Mouse (Mus musculus) megakaryocyte, embryonic 14.5 days (primary cell): Measurements from ENCODE around the gene Syt2.

ENCODE experiments used
- FLI1 ChIP-seq: IDR thresholded peaks from 2 replicates; pipeline ENCODE4 v1.6.1; 2012; ENCODE audit warnings: low read length, inconsistent platforms, mixed read lengths
- GATA1 ChIP-seq: IDR thresholded peaks from 3 replicates; pipeline ENCODE4 v1.6.1; 2012; ENCODE audit warnings: mixed read lengths, low read length, inconsistent platforms, borderline replicate concordance

DNA sequence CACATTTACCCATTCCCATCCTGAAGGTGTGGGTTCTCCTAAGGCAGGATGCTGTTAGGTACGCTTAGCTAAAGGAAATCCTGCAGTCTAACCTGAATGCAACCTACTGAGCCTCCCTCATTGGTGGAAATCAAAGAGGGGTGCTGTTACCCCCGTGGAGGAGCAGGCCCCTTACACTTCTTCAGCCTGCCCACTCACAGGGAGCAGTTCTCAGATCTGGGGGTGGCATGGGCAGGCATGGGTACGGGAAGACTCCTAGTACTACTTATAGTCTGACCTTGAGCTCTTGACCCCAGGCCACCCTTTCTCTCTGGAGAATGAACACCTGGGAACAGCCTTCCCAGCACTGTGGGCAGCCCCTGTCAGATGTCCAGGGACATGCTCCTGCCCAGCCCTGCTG, 61.0 kb downstream of the Syt2 start:
- no peak for TF ChIP-seq GATA1
- TF ChIP-seq FLI1, result no peak
